In genomic region chr4:115647580-115647979, GRCm38 (mm10) we compare ENCODE assay signal across 9 mouse cellular contexts. TPM values are rescaled to one million over a fixed set of nuclear protein-coding genes. Genes with fewer than 3 reads are reported as not detected.
DNase-seq lines count a peak whose midpoint lies in the region; ATAC-seq lines count a peak whose summit lies in the region.
"Had no signal": no experiment of that assay in that cellular context is flagged by ENCODE, and none has a peak within 500 bp of the region (broad histone marks: within the 10 kb centered on the region; RNA-seq: fewer than 3 reads in every experiment).

Cyp4b1 (minus strand) TSS chr4:115647723.

- H3K36me3 ChIP-seq in heart, embryonic 11.5 days (ENCODE audit: control insufficient read depth, insufficient read depth, low read length): no peaks in the 10 kb centered on the region
- H3K36me3 ChIP-seq in kidney, embryonic 16.5 days (ENCODE audit: insufficient read depth, low read length): no peaks in the 10 kb centered on the region
- no peaks in the 10 kb centered on the region for H3K36me3 ChIP-seq in midbrain, embryonic 13.5 days
- H3K36me3 ChIP-seq: forebrain, embryonic 12.5 days had no signal

- 78% methylated on average over 9 of the region's 9 CpGs for WGBS in heart, embryonic 11.5 days (ENCODE audit: insufficient replicate concordance)
- 85% methylated on average over 9 of the region's 9 CpGs for WGBS in kidney, embryonic 16.5 days
- 88% methylated on average over 9 of the region's 9 CpGs for WGBS in midbrain, embryonic 13.5 days

- no peaks in the 10 kb centered on the region for H3K27me3 ChIP-seq in heart, embryonic 11.5 days (ENCODE audit: control insufficient read depth, insufficient read depth, low read length)
- H3K27me3 ChIP-seq in kidney, embryonic 16.5 days (ENCODE audit: insufficient read depth, low read length): no peaks in the 10 kb centered on the region
- no peaks in the 10 kb centered on the region for H3K27me3 ChIP-seq in midbrain, embryonic 13.5 days
- H3K27me3 ChIP-seq: forebrain, embryonic 12.5 days had no signal

- H3K27ac ChIP-seq in heart, embryonic 11.5 days (ENCODE audit: low read depth, low read length): no peak within 1 kb of the TSS
- no peak within 1 kb of the TSS for H3K27ac ChIP-seq in kidney, embryonic 16.5 days (ENCODE audit: low read length)
- no peak within 1 kb of the TSS for H3K27ac ChIP-seq in midbrain, embryonic 13.5 days
- H3K27ac ChIP-seq: forebrain, embryonic 12.5 days had no signal

- H3K4me2 ChIP-seq in heart, embryonic 11.5 days: no peak within 1 kb of the TSS
- H3K4me2 ChIP-seq in kidney, embryonic 16.5 days (replicated peaks; ENCODE audit: low read depth, low read length): no peak within 1 kb of the TSS
- H3K4me2 ChIP-seq in midbrain, embryonic 13.5 days (replicated peaks): no peak within 1 kb of the TSS
- H3K4me2 ChIP-seq: forebrain, embryonic 12.5 days had no signal

- H3K4me1 ChIP-seq in heart, embryonic 11.5 days (ENCODE audit: control insufficient read depth, insufficient read depth, low read length): no peaks in the 10 kb centered on the region
- H3K4me1 ChIP-seq in kidney, embryonic 16.5 days (ENCODE audit: insufficient read depth, low read length): no peaks in the 10 kb centered on the region
- H3K4me1 ChIP-seq in midbrain, embryonic 13.5 days (replicated peaks): no peaks in the 10 kb centered on the region
- H3K4me1 ChIP-seq: forebrain, embryonic 12.5 days had no signal

- no peak within 1 kb of the TSS for H3K4me3 ChIP-seq in heart, embryonic 11.5 days (ENCODE audit: low read depth, low read length)
- H3K4me3 ChIP-seq in kidney, embryonic 16.5 days (ENCODE audit: low read length): no peak within 1 kb of the TSS
- no peak within 1 kb of the TSS for H3K4me3 ChIP-seq in midbrain, embryonic 13.5 days (replicated peaks)
- H3K4me3 ChIP-seq: forebrain, embryonic 12.5 days had no signal

- DNase-seq in heart, adult 11 months: peak; percentile 99
- peak; percentile 56 for DNase-seq in gastrocnemius, adult 18-20 months (ENCODE audit: low spot score)
- DNase-seq in skeletal muscle tissue, adult 2 months (ENCODE audit: low read depth, low spot score): peak; percentile 55
- no peak for DNase-seq in right cerebral cortex, adult 18-20 months
- no peak for DNase-seq in T-cell, adult 2 months (ENCODE audit: low spot score)

- no peak within 1 kb of the TSS for H3K9ac ChIP-seq in heart, embryonic 11.5 days (ENCODE audit: low read depth, low read length)
- H3K9ac ChIP-seq in kidney, embryonic 16.5 days (replicated peaks; ENCODE audit: low read length): no peak within 1 kb of the TSS
- no peak within 1 kb of the TSS for H3K9ac ChIP-seq in midbrain, embryonic 13.5 days (replicated peaks)
- H3K9ac ChIP-seq: forebrain, embryonic 12.5 days had no signal

- no peaks in the 10 kb centered on the region for H3K9me3 ChIP-seq in heart, embryonic 11.5 days (replicated peaks; ENCODE audit: control insufficient read depth, low read length)
- H3K9me3 ChIP-seq in kidney, embryonic 16.5 days (ENCODE audit: low read length): no peaks in the 10 kb centered on the region
- no peaks in the 10 kb centered on the region for H3K9me3 ChIP-seq in midbrain, embryonic 13.5 days
- H3K9me3 ChIP-seq: forebrain, embryonic 12.5 days had no signal

- ATAC-seq in heart, embryonic 11.5 days (replicated peaks; ENCODE audit: insufficient number of reproducible peaks, low FRiP score, low TSS enrichment): no peak
- peak; percentile 16; the same call in 1 of the 2 replicates for ATAC-seq in kidney, embryonic 16.5 days (ENCODE audit: low FRiP score, low TSS enrichment)
- ATAC-seq in midbrain, embryonic 13.5 days: no peak

RNA-seq across cellular contexts. Expression of gene Cyp4b1, which starts in this region (rescaled TPM):
- polyA plus RNA-seq in heart, embryonic 11.5 days (2014; fragmentation: Nextera tagmentation; extraction: Ambion mirVana): 0.53 and 0.83 TPM in 2 replicates
- total RNA-seq in gastrocnemius, adult 18-20 months (2021): 1 to 10 TPM; 4.1 to 4.9 TPM
- polyA plus RNA-seq in kidney, embryonic 16.5 days (2015; fragmentation: Nextera tagmentation; extraction: Ambion mirVana): 7.9 and 8.8 TPM in 2 replicates
- 0.12 and 0.22 TPM in 2 replicates for polyA plus RNA-seq in midbrain, embryonic 13.5 days (2015; fragmentation: Nextera tagmentation; extraction: Ambion mirVana)

Comparison
In these comparisons a context has a peak if more than half of its experiments do, and no peak if none do; other contexts are left out.
1. DNase-seq: peak in heart, adult 11 months (single experiment), gastrocnemius, adult 18-20 months (single experiment) and skeletal muscle tissue, adult 2 months (single experiment); none in right cerebral cortex, adult 18-20 months (single experiment) and T-cell, adult 2 months (single experiment).